Mouse (Mus musculus): ENCODE measurements around the gene Camk1d.

DNA sequence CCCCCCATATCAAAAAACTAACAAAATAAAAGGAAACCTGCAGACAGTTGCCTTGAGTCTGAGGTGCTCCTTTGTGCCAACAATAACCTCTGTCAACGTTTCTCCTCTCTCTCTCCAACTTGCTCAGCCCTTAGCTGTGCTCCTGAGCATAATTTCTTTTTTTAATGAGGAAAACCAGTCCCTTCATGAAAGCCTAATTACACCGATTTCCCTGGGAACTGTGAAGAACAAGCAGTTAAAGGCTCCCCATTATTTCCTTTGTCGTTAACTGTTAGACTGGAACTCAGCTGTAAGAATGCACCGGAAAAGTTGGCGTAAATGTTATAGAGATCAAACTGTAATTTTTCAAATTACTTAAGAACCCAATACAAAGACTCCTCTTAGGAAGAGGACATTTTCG is 316.3 kb downstream of the Camk1d start:
- TF ChIP-seq CEBPB (IDR thresholded peaks at IDR 0.05; ENCODE audit: low read depth) (no peak), CTCF (IDR thresholded peaks at IDR 0.05; ENCODE audit: control insufficient read depth, insufficient read depth, insufficient read length) (no peak), USF1 (IDR thresholded peaks at IDR 0.05; ENCODE audit: low read depth) (no peak), MYOD1 (IDR thresholded peaks at IDR 0.05; ENCODE audit: control insufficient read depth, insufficient read length, low read depth) (no peak), MYOG (IDR thresholded peaks at IDR 0.05; ENCODE audit: control insufficient read depth, extremely low read depth, insufficient read length) (no peak), MAX (IDR thresholded peaks at IDR 0.05) (no peak)
